Mouse (Mus musculus) olfactory bulb, adult 2 months (tissue): ENCODE measurements at regions not wholly inside any gene's neighbourhood (a gene's known extent, or its start where the extent isn't known, plus 50 kb on each side); places are given as distances from the start of the nearest gene placed in this dataset.

Experiments
- H3K27ac ChIP-seq: fragments of 200-500 bp; 2 replicates; pipeline ENCODE4 v1.5.1; 2012; ENCODE audit warnings: low read depth, low read length; ENCODE audit not compliant: insufficient read depth
- H3K4me1 ChIP-seq: fragments of 200-500 bp; 2 replicates; pipeline ENCODE4 v1.6.1; 2012; ENCODE audit warnings: low read length; ENCODE audit not compliant: control insufficient read depth, insufficient read depth
- H3K4me3 ChIP-seq: fragments of 200-500 bp; 2 replicates; pipeline ENCODE4 v1.5.1; 2012; ENCODE audit warnings: mild to moderate bottlenecking, low read depth, low read length, moderate library complexity; ENCODE audit not compliant: insufficient read depth
- CTCF ChIP-seq: fragments of 200-500 bp; IDR thresholded peaks from 2 replicates; pipeline ENCODE4 v1.5.1; 2012; ENCODE audit warnings: low read depth, mild to moderate bottlenecking, low read length, moderate library complexity; ENCODE audit not compliant: insufficient read depth
- POLR2A ChIP-seq: fragments of 200-500 bp; IDR thresholded peaks from 2 replicates; pipeline ENCODE4 v1.6.1; 2012; ENCODE audit warnings: mild to moderate bottlenecking, low read depth, low read length, moderate library complexity; ENCODE audit not compliant: insufficient read depth
- WGBS: fragments of 180-500 bp; shearing (Covaris S2); methylation state at CpG from one replicate; pipeline ENCODE4 v1.1.7; 2018; 5-methylcytosine and 5-hydroxymethylcytosine counted together

DNA sequence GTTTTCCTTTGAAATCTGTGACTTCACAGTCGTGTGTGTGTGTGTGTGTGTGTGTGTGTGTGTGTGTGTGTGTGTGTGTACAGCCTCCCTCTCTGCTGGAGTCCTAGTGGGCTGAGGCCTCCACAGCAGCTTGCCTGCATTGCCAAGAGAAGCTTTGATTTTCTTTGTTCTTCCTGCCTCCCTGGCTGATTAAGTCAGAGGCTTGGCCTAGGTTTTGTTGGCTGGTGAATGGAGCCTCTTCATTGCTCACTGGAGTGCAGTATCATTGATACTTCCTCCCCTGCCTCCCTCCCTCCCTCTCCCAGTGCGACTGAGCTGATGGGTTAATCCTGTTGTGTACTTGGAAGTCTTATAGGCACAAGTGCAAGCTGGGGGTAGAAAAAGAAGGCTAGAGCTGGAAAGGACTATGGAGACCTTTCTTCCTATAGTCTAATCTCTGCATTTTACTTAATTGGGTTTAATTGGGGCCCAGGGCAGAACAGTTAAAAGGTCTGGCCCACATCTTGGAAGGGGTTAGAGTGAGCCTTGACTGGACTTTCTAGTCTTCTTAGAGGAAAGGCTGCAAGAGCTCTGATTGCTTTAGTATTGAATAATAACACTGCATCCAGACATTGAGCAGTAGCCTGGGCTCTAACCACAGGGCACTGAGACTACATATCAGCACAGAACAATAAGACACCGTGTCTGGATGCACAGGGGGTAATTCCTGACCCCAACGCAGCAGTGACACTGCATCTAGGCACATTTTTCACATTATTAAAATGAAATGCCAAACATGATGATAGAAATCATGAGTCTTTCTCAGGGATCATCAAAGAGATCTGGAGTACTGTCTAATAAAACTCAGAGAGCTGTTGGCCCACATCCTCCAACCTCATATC lies 62.9 kb upstream of the Nepro start:
- H3K4me3 ChIP-seq: no peak overlapping the region
- no peaks in the 10 kb centered on the region for H3K4me1 ChIP-seq
- 30% methylated on average over 4 of the region's 4 CpGs for WGBS
- TF ChIP-seq CTCF (no peak), POLR2A (no peak)
- no peak overlapping the region for H3K27ac ChIP-seq

DNA sequence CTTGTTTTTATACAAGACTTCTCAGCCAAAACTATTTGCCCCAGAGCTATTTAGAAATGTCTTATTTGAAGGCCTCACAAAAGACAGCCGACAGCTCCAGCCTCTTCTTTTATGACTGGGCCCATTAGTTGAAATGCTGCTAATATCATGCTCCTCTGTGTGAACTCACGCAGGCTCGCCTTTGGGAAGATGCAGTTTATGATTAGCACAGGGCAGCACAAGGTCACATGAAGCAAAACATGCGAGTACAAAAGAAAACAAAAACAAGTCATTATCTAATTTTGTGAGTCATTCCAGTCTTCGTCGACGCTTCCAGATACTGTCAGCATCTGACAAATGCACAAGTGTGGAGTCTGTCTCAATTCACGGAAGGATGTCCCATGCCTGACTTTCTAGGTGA lies 65.8 kb upstream of the Nepro start:
- peaks cover 3% of the 10 kb centered on the region; the same call in 1 of the 2 replicates for H3K4me1 ChIP-seq
- TF ChIP-seq POLR2A: no peak
- no peak for TF ChIP-seq CTCF
- no peak overlapping the region for H3K27ac ChIP-seq
- 53% methylated on average over 8 of the region's 8 CpGs for WGBS
- H3K4me3 ChIP-seq: no peak overlapping the region

DNA sequence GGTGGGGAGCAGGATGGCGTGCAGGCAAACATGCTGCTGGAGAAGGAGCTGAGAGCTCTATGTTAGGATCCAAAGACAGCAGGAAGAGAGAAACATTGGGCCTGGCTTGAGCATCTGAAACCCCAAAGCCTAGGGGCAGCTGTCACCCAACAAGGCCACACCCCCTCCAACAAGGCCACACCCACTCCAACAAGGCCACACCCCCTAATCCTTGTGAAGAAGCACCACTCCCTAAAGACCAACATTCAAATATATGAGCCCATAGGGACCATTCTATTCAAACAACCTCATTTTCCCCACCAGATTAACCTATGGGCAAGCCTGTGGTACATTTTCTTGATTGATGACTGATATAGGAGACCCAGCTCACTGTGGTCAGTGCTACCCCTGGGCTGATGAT lies 67.9 kb upstream of the Nepro start:
- WGBS: 90% methylated on average over 1 of the region's 1 CpGs
- TF ChIP-seq POLR2A: no peak
- no peak for TF ChIP-seq CTCF
- Histone ChIP-seq H3K27ac (no peak overlapping the region), H3K4me1 (peaks cover 3% of the 10 kb centered on the region; the same call in 1 of the 2 replicates), H3K4me3 (no peak overlapping the region)

DNA sequence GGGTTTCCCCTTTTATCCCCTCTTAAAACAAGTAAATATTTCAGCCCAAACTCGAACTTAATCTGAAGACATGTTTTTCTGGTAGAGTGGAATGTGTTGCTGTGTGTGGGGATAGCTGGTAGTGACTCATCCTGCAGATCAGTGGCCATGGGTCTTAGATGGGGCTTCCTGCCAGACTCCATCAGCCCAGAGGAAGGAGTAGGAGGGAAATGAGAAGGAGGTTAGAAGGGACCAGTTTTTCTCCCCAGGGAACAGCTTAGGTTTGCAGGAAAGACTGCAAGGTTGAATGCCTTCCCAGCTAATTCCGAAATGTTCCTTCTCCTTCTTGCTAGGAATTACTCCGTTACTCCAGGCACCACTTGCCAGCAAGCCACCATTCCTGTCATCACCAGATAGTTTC lies 68.8 kb upstream of the Nepro start:
- H3K4me1 ChIP-seq: peaks cover 3% of the 10 kb centered on the region; the same call in 1 of the 2 replicates
- no peak overlapping the region for H3K27ac ChIP-seq
- TF ChIP-seq POLR2A: no peak
- TF ChIP-seq CTCF: no peak
- 54% methylated on average over 3 of the region's 3 CpGs for WGBS
- H3K4me3 ChIP-seq: no peak overlapping the region

DNA sequence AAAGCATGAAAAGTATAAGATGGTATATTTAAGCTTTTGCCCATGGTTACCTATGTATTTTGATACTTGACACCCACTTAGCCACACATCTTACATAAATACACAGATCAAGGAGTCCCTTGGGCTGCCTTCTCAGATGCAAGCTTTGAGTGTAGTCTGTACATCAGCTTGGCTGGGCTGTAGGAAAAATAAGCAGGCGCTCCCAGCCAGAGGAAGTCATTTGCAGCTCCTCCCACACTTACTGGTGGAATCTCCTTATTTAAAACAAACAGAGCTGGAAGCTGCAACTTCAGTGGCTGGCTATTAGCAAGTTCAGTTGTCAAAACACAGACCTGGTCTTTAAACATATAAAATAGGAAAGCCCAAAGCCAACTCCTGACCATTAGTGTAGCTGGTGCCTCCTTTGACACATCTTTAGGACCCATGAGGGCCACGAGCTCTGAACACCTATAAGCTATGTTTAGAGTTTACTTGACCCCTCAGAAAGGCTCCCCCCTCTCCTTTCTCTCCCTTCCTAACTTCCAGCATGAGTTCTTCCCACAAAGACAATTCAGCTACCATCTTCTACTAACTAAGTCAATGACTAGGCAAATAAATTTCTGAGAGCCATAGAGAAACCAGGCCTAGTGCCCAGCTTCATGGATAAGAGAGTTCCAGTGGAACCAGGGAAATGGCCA lies 75.4 kb upstream of the Nepro start:
- Histone ChIP-seq H3K4me3 (no peak overlapping the region), H3K4me1 (no peaks in the 10 kb centered on the region), H3K27ac (no peak overlapping the region)
- 75% methylated on average over 2 of the region's 2 CpGs for WGBS
- TF ChIP-seq CTCF (no peak), POLR2A (no peak)

DNA sequence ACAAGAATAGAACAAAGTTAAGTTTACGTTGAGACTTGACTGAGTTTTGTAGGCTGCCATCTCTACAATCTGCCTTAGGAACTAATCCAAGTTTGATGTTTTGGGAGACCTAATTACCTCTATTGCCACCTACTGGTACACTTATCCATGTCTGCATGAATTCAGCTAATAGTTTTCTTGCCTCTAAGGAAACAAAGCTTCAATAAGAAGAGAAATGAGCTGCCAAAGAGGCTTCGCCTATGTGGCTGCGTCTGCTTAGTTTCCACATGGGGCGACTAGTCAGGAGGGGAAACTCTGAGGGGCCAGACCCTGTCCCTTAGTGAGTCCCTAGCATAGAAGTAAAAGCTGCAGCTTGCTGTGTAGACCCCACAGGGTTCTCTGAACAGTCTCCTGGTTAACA lies 80.1 kb upstream of the Nepro start:
- H3K4me3 ChIP-seq: no peak overlapping the region
- WGBS: 6% methylated on average over 4 of the region's 4 CpGs
- H3K27ac ChIP-seq: no peak overlapping the region
- TF ChIP-seq CTCF (no peak), POLR2A (no peak)
- no peaks in the 10 kb centered on the region for H3K4me1 ChIP-seq

DNA sequence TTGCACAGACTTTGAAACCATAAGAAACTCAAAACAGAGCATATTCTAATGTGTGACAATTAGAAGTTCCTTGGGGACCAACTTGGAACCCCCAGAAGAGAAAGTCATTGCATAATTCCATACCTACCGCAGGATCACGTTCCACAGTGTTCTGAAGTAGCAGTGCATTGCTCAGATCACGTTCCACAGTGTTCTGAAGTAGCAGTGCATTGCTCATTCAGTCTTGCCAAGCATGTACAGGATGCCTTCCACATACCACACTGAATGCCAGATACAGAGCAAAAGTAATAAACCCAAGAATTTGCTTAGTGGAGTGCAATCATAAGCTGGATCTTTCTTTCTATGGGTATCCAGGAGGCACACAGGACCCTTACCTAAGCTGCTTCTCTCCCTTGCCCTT lies 78.4 kb upstream of the Boc start:
- Histone ChIP-seq H3K27ac (no peak overlapping the region), H3K4me1 (peaks cover 8% of the 10 kb centered on the region), H3K4me3 (no peak overlapping the region)
- TF ChIP-seq POLR2A (no peak), CTCF (no peak)
- WGBS: 94% methylated on average over 3 of the region's 3 CpGs

DNA sequence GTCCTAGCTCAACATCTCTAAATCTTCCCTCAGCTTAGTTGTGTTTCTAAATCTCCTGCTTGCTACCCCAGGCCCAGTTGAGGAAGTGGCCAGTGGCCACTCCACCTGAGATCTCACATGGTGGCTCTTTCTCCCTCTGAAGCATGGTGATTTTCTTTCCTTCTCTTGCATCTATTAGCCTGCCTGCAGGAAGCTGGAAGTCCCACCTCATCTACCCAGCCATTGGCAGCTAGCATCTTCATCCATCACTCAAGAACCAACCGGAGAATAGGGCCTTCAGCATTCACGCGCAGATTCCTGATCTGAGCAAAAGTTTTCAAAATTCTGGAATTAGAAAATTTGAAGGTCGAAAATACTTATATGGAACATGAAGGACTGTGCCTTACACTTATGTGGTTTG lies 75.8 kb upstream of the Boc start:
- Histone ChIP-seq H3K4me3 (no peak overlapping the region), H3K4me1 (peaks cover 8% of the 10 kb centered on the region), H3K27ac (no peak overlapping the region)
- 99% methylated on average over 4 of the region's 4 CpGs for WGBS
- TF ChIP-seq POLR2A (no peak), CTCF (no peak)

DNA sequence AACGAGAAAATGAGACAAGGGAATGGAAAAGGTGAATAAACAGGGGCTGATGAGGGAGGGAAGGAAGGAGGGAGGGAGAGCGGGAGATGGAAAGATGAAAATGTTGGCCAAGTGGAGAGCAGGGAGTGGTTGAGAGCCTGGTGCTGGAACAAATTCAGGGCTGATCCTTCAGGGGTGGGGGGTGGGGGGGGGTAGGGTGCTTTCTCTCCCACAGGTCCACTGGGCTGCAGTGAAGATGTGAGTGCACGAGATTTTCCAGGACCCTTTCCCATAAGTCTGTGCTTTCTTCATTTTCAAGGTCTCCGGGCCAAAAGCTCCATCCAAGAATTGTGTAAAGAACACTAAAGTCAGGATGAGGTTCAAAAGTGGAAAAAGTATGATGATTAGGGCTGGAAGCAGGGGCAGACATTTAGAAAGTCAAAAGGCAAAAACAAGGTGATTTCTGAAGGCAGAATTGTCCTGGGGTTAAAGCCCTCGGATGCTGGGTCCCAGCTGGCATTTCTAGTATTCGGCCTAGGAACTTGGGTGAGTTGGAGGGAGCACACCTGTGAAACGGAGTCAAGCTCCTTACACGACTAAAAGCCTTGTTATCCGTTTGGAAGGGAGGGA lies 74.5 kb upstream of the Boc start:
- TF ChIP-seq CTCF: no peak
- no peak for TF ChIP-seq POLR2A
- no peak overlapping the region for H3K27ac ChIP-seq
- H3K4me1 ChIP-seq: peaks cover 8% of the 10 kb centered on the region
- H3K4me3 ChIP-seq: no peak overlapping the region
- 57% methylated on average over 9 of the region's 9 CpGs for WGBS
